9 mouse cellular contexts compared by ENCODE assay signal in genomic region chr7:101895695-101896094, GRCm38 (mm10). TPM values are rescaled to one million over a fixed set of nuclear protein-coding genes. Genes with fewer than 3 reads are reported as not detected.
DNase-seq lines count a peak whose midpoint lies in the region; ATAC-seq lines count a peak whose summit lies in the region.
"Had no signal": no experiment of that assay in that cellular context is flagged by ENCODE, and none has a peak within 500 bp of the region (broad histone marks: within the 10 kb centered on the region; RNA-seq: fewer than 3 reads in every experiment).

No protein-coding gene starts in this region.

- peak overlapping the region; percentile 68 for H3K9ac ChIP-seq in heart, embryonic 16.5 days (ENCODE audit: low read length)

- peaks cover 4% of the 10 kb centered on the region for H3K4me1 ChIP-seq in heart, embryonic 16.5 days (ENCODE audit: control insufficient read depth, insufficient read depth, low read length)
- H3K4me1 ChIP-seq in hindbrain, embryonic 10.5 days (replicated peaks) = peaks cover 14% of the 10 kb centered on the region
- H3K4me1 ChIP-seq in midbrain, embryonic 10.5 days = peaks cover 16% of the 10 kb centered on the region

- peak overlapping the region; percentile 89 for H3K27ac ChIP-seq in heart, embryonic 16.5 days (ENCODE audit: low read length)
- peak overlapping the region; percentile 94 for H3K27ac ChIP-seq in hindbrain, embryonic 10.5 days
- H3K27ac ChIP-seq in midbrain, embryonic 10.5 days (replicated peaks) = peak overlapping the region; percentile 94

- WGBS in heart, embryonic 16.5 days = 41% methylated on average over 9 of the region's 9 CpGs
- 33% methylated on average over 9 of the region's 9 CpGs for WGBS in hindbrain, embryonic 10.5 days
- 35% methylated on average over 9 of the region's 9 CpGs for WGBS in midbrain, embryonic 10.5 days

- no peaks in the 10 kb centered on the region for H3K36me3 ChIP-seq in heart, embryonic 16.5 days (ENCODE audit: control insufficient read depth, insufficient read depth)
- H3K36me3 ChIP-seq in hindbrain, embryonic 10.5 days = peaks cover 22% of the 10 kb centered on the region
- peaks cover 22% of the 10 kb centered on the region for H3K36me3 ChIP-seq in midbrain, embryonic 10.5 days

- no peaks in the 10 kb centered on the region for H3K9me3 ChIP-seq in heart, embryonic 16.5 days (replicated peaks; ENCODE audit: control insufficient read depth, low read length)
- no peaks in the 10 kb centered on the region for H3K9me3 ChIP-seq in hindbrain, embryonic 10.5 days
- no peaks in the 10 kb centered on the region for H3K9me3 ChIP-seq in midbrain, embryonic 10.5 days (replicated peaks)

- H3K4me3 ChIP-seq in heart, embryonic 16.5 days (ENCODE audit: low read length) = peak overlapping the region; percentile 69
- peak overlapping the region; percentile 61 for H3K4me3 ChIP-seq in hindbrain, embryonic 10.5 days
- peak overlapping the region; percentile 61 for H3K4me3 ChIP-seq in midbrain, embryonic 10.5 days

- no peak for ATAC-seq in heart, embryonic 16.5 days (replicated peaks; ENCODE audit: extremely low read depth, insufficient read depth, low FRiP score)

- H3K4me2 ChIP-seq in heart, embryonic 16.5 days (ENCODE audit: low read depth, low read length) = peak overlapping the region; percentile 59

- intact Hi-C loops in heart, postnatal 36 days (cut with DNase I) = loop anchor here (1.0 to 2.0 kb wide), 3 partner anchors 38 to 231 kb away; partner anchors contain the start of genes Inppl1 and Lrrc51

- no peaks in the 10 kb centered on the region for H3K27me3 ChIP-seq in heart, embryonic 16.5 days (ENCODE audit: control insufficient read depth, insufficient read depth, low read length)
- no peaks in the 10 kb centered on the region for H3K27me3 ChIP-seq in hindbrain, embryonic 10.5 days (ENCODE audit: insufficient read depth, poor library complexity, severe bottlenecking)
- no peaks in the 10 kb centered on the region for H3K27me3 ChIP-seq in midbrain, embryonic 10.5 days (ENCODE audit: low read depth, poor library complexity, severe bottlenecking)
- H3K27me3 ChIP-seq: Patski had no signal

- no peak for DNase-seq in heart, postnatal 36 days
- DNase-seq in R1 (ENCODE audit: low read depth, low spot score) = peak; percentile 27
- no peak for DNase-seq in hindbrain, embryonic 10.5 days (ENCODE audit: low spot score)
- no peak for DNase-seq in midbrain, embryonic 10.5 days (ENCODE audit: low spot score)
- DNase-seq in adrenal gland, postnatal 10 days = no peak
- DNase-seq in thymus, adult 18-20 months = no peak
- DNase-seq in right cerebral cortex, postnatal 36 days (ENCODE audit: low spot score in 2 of 2) = no peak

RNA-seq across cellular contexts. Expression of gene Lamtor1, which starts 10.0 kb away (rescaled TPM):
- polyA plus RNA-seq in heart, embryonic 16.5 days (2015; fragmentation: Nextera tagmentation; extraction: Ambion mirVana) = 147 and 151 TPM in 2 replicates
- total RNA-seq in heart, postnatal 36 days (2021) = 100 to 1,000 TPM; 110 to 111 TPM
- 165 and 173 TPM in 2 replicates for polyA plus RNA-seq in hindbrain, embryonic 10.5 days (2016; fragmentation: Nextera tagmentation; extraction: Ambion mirVana)
- polyA plus RNA-seq in midbrain, embryonic 10.5 days (2016; fragmentation: Nextera tagmentation; extraction: Ambion mirVana) = 164 and 166 TPM in 2 replicates
- 100 to 1,000 TPM; 116 to 126 TPM for total RNA-seq in adrenal gland, postnatal 10 days (2021)

RNA-seq across cellular contexts. Expression of gene Tomt, which starts 10.5 kb away (rescaled TPM):
- polyA plus RNA-seq in heart, embryonic 16.5 days (2015; fragmentation: Nextera tagmentation; extraction: Ambion mirVana) = 0.14 TPM in 1 of 2 replicates, not detected in the other
- total RNA-seq in heart, postnatal 36 days (2021) = not detected
- polyA plus RNA-seq in hindbrain, embryonic 10.5 days (2016; fragmentation: Nextera tagmentation; extraction: Ambion mirVana) = 0.31 and 0.75 TPM in 2 replicates
- polyA plus RNA-seq in midbrain, embryonic 10.5 days (2016; fragmentation: Nextera tagmentation; extraction: Ambion mirVana) = 0.37 and 0.87 TPM in 2 replicates
- under 1 TPM in 1 of 2 experiments, not detected in 1; 0.12 TPM for total RNA-seq in adrenal gland, postnatal 10 days (2021)

RNA-seq across cellular contexts. Expression of gene Folr1, which starts 25.1 kb away (rescaled TPM):
- 4.0 and 4.7 TPM in 2 replicates for polyA plus RNA-seq in heart, embryonic 16.5 days (2015; fragmentation: Nextera tagmentation; extraction: Ambion mirVana)
- under 1 TPM; 0.27 to 0.33 TPM for total RNA-seq in heart, postnatal 36 days (2021)
- polyA plus RNA-seq in hindbrain, embryonic 10.5 days (2016; fragmentation: Nextera tagmentation; extraction: Ambion mirVana) = 10.8 and 17.1 TPM in 2 replicates
- 17.9 and 19.5 TPM in 2 replicates for polyA plus RNA-seq in midbrain, embryonic 10.5 days (2016; fragmentation: Nextera tagmentation; extraction: Ambion mirVana)
- 1 to 10 TPM; 1.7 to 2.3 TPM for total RNA-seq in adrenal gland, postnatal 10 days (2021)

RNA-seq across cellular contexts. Expression of gene Anapc15, which starts 32.2 kb away (rescaled TPM):
- polyA plus RNA-seq in heart, embryonic 16.5 days (2015; fragmentation: Nextera tagmentation; extraction: Ambion mirVana) = 53.2 and 54.0 TPM in 2 replicates
- 10 to 100 TPM; 20.2 TPM for total RNA-seq in heart, postnatal 36 days (2021)
- 91.2 and 103 TPM in 2 replicates for polyA plus RNA-seq in hindbrain, embryonic 10.5 days (2016; fragmentation: Nextera tagmentation; extraction: Ambion mirVana)
- 110 and 123 TPM in 2 replicates for polyA plus RNA-seq in midbrain, embryonic 10.5 days (2016; fragmentation: Nextera tagmentation; extraction: Ambion mirVana)
- total RNA-seq in adrenal gland, postnatal 10 days (2021) = 10 to 100 TPM; 27.4 to 28.5 TPM

RNA-seq across cellular contexts. Expression of gene Lrrc51, which starts 38.0 kb away (rescaled TPM):
- polyA plus RNA-seq in heart, embryonic 16.5 days (2015; fragmentation: Nextera tagmentation; extraction: Ambion mirVana) = 5.9 and 7.0 TPM in 2 replicates
- 1 to 10 TPM; 3.6 to 5.2 TPM for total RNA-seq in heart, postnatal 36 days (2021)
- 9.6 and 13.8 TPM in 2 replicates for polyA plus RNA-seq in hindbrain, embryonic 10.5 days (2016; fragmentation: Nextera tagmentation; extraction: Ambion mirVana)
- polyA plus RNA-seq in midbrain, embryonic 10.5 days (2016; fragmentation: Nextera tagmentation; extraction: Ambion mirVana) = 10.6 and 12.7 TPM in 2 replicates
- 1 to 10 TPM; 8.4 TPM for total RNA-seq in adrenal gland, postnatal 10 days (2021)
